Mouse (Mus musculus): Measurements from ENCODE around the gene U2af1.

DNA sequence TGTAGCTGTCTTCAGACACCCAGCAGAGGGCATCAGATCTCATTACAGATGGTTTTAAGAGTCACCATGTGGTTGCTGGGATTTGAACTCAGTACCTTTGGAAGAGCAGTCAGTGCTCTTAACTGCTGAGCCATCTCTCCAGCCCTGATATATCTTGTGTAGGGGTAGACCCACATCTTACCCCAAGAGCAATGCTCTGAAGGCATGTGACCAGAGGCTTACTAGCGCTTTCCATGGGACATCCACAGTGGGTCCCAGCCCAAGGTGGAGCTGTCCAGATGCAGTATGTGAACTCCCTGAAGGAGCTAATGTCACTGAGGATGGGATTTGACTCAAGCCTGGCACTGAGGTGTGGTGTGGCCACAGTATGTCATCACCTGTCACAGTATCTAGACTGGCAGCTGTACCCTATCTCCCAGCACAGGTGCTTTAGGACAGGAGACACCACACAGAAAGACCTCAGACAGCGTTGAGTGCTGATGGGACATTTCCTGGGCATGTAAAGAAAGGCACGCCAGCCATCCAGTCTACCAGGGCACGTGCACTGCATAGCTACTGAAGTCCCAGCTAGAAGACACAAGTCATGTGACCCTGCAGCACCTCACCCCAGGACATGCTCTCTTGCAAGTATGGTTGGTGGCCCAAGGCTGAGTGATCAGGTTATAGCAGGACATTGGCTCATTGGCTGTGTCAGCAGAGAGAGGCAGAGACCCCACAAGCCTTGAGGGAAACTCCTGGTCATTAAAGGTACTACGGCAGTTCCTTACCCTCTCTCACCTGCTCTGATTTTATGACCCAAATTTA is 12.3 kb downstream of the U2af1 start:
- TF ChIP-seq GATA1 (IDR thresholded peaks at IDR 0.05; ENCODE audit: low read length) (no peak), TAL1 (IDR thresholded peaks at IDR 0.05; ENCODE audit: low read length) (no peak)

Measured in erythroblast, embryonic 14.5 days (primary cell).